Mouse (Mus musculus) MEL (cell line): ENCODE measurements around the gene Nt5c1a. TPM values are rescaled to one million over a fixed set of nuclear protein-coding genes. Genes with fewer than 3 reads are reported as not detected.

Experiments used
- DNase-seq: peaks from one replicate; pipeline ENCODE4 v3.0.0; 2011; ENCODE audit warnings: low read depth, low spot score
- H3K27ac ChIP-seq: 2 replicates; pipeline ENCODE4 v1.5.1; 2012; ENCODE audit warnings: low read depth, mild to moderate bottlenecking, control low read depth, low read length, moderate library complexity; ENCODE audit not compliant: control insufficient read depth
- H3K27me3 ChIP-seq, 2 experiments: fragments of 150-350 bp in 1 of 2; sonication (generic) in 1 of 2; 2 replicates each; pipeline ENCODE4 v1.6.1; 2012; ENCODE audit warnings: low read length in 2 of 2, mild to moderate bottlenecking in 2 of 2, improper control_type of control experiment in 1 of 2, moderate library complexity in 1 of 2; ENCODE audit not compliant: insufficient read depth in 2 of 2, control insufficient read depth in 1 of 2
- H3K36me3 ChIP-seq, 2 experiments: 2 replicates each; pipeline ENCODE4 v1.6.1; 2012 to 2014; ENCODE audit warnings: low read length in 2 of 2, improper control_type of control experiment in 1 of 2, inconsistent platforms in 1 of 2, mild to moderate bottlenecking in 1 of 2; ENCODE audit not compliant: insufficient read depth in 2 of 2, control insufficient read depth in 1 of 2
- H3K4me1 ChIP-seq, 2 experiments: fragments of 150-350 bp in 1 of 2; sonication (generic) in 1 of 2; 2 replicates each; pipeline ENCODE4 v1.6.1; 2012; ENCODE audit warnings: low read length in 2 of 2, improper control_type of control experiment in 1 of 2, mild to moderate bottlenecking in 1 of 2; ENCODE audit not compliant: insufficient read depth in 2 of 2, control insufficient read depth in 1 of 2
- H3K4me3 ChIP-seq, 2 experiments: fragments of 150-350 bp in 1 of 2; sonication (generic) in 1 of 2; 2 replicates each; pipeline ENCODE4 v1.5.1; 2012; ENCODE audit warnings: low read depth in 2 of 2, low read length in 2 of 2, mild to moderate bottlenecking in 2 of 2, moderate library complexity in 2 of 2, control low read depth in 1 of 2, improper control_type of control experiment in 1 of 2; ENCODE audit not compliant: control insufficient read depth in 1 of 2, insufficient read depth in 1 of 2
- H3K79me2 ChIP-seq: 2 replicates; pipeline ENCODE4 v1.6.1; 2012; ENCODE audit warnings: mild to moderate bottlenecking, low read length, moderate library complexity; ENCODE audit not compliant: control insufficient read depth, poor library complexity, insufficient read depth
- H3K9ac ChIP-seq: 2 replicates; pipeline ENCODE4 v1.6.1; 2012; ENCODE audit warnings: low read depth, mild to moderate bottlenecking, control low read depth, low read length, moderate library complexity; ENCODE audit not compliant: control insufficient read depth, poor library complexity, severe bottlenecking
- H3K9me3 ChIP-seq: fragments of 150-350 bp; sonication (generic); replicated peaks from 2 replicates; pipeline ENCODE4 v1.6.1; 2012; ENCODE audit warnings: mild to moderate bottlenecking, low read length, improper control_type of control experiment, moderate library complexity; ENCODE audit not compliant: insufficient read depth
- BHLHE40 ChIP-seq: IDR thresholded peaks from 2 replicates; pipeline ENCODE4 v1.6.1; 2012; ENCODE audit warnings: low read depth, mild to moderate bottlenecking, inconsistent platforms, low read length, improper control_type of control experiment, borderline replicate concordance
- CHD1 ChIP-seq: IDR thresholded peaks from 2 replicates; pipeline ENCODE4 v1.6.1; 2012; ENCODE audit warnings: low read depth, mild to moderate bottlenecking, inconsistent platforms, low read length, improper control_type of control experiment
- CTCF ChIP-seq, 3 experiments: IDR thresholded peaks in 2 of 3; conservative IDR thresholded peaks in 1 of 3; 2 replicates each; pipeline ENCODE4 v1.5.1; 2011 to 2012; ENCODE audit warnings: low read length in 3 of 3, low read depth in 2 of 3, mild to moderate bottlenecking in 2 of 3, improper control_type of control experiment in 1 of 3, inconsistent platforms in 1 of 3, mixed read lengths in 1 of 3, moderate library complexity in 1 of 3; ENCODE audit not compliant: control insufficient read depth in 1 of 3, insufficient read depth in 1 of 3, poor library complexity in 1 of 3, severe bottlenecking in 1 of 3
- EP300 ChIP-seq, 2 experiments: IDR thresholded peaks; 2 replicates each; pipeline ENCODE4 v1.6.1; 2011; ENCODE audit warnings: improper control_type of control experiment in 2 of 2, low read length in 2 of 2, low read depth in 1 of 2, mild to moderate bottlenecking in 1 of 2
- ETS1 ChIP-seq: IDR thresholded peaks from 2 replicates; pipeline ENCODE4 v1.6.1; 2012; ENCODE audit warnings: low read depth, mild to moderate bottlenecking, inconsistent platforms, low read length, improper control_type of control experiment, moderate library complexity
- GATA1 ChIP-seq: IDR thresholded peaks from 2 replicates; pipeline ENCODE4 v1.6.1; 2011; ENCODE audit warnings: low read depth, low read length, improper control_type of control experiment
- HCFC1 ChIP-seq: IDR thresholded peaks from 2 replicates; pipeline ENCODE4 v1.6.1; 2012; ENCODE audit warnings: low read depth, mild to moderate bottlenecking, inconsistent platforms, low read length, improper control_type of control experiment, moderate library complexity
- JUND ChIP-seq: IDR thresholded peaks from 2 replicates; pipeline ENCODE4 v1.6.1; 2011; ENCODE audit warnings: low read depth, mild to moderate bottlenecking, improper control_type of control experiment, low read length
- MAFK ChIP-seq: IDR thresholded peaks from 2 replicates; pipeline ENCODE4 v1.6.1; 2011; ENCODE audit warnings: low read depth, mild to moderate bottlenecking, low read length, improper control_type of control experiment, borderline replicate concordance
- MEF2A ChIP-seq: IDR thresholded peaks from 2 replicates; pipeline ENCODE4 v1.6.1; 2014; ENCODE audit warnings: low read depth, mild to moderate bottlenecking, inconsistent platforms, low read length, improper control_type of control experiment; ENCODE audit not compliant: poor library complexity, insufficient replicate concordance, severe bottlenecking; ENCODE audit errors: extremely low read depth
- MXI1 ChIP-seq: IDR thresholded peaks from 2 replicates; pipeline ENCODE4 v1.6.1; 2011; ENCODE audit warnings: mild to moderate bottlenecking, low read depth, low read length, improper control_type of control experiment
- MYB ChIP-seq: IDR thresholded peaks from 2 replicates; pipeline ENCODE4 v1.6.1; 2011; ENCODE audit warnings: mild to moderate bottlenecking, low read depth, low read length, improper control_type of control experiment
- NRF1 ChIP-seq: IDR thresholded peaks from 2 replicates; pipeline ENCODE4 v1.6.1; 2014; ENCODE audit warnings: low read depth, mild to moderate bottlenecking, inconsistent platforms, low read length, improper control_type of control experiment, moderate library complexity; ENCODE audit not compliant: poor library complexity, insufficient read depth, severe bottlenecking
- RAD21 ChIP-seq: IDR thresholded peaks from 2 replicates; pipeline ENCODE4 v1.6.1; 2011; ENCODE audit warnings: mild to moderate bottlenecking, low read depth, low read length, improper control_type of control experiment
- SMC3 ChIP-seq: IDR thresholded peaks from 2 replicates; pipeline ENCODE4 v1.6.1; 2011; ENCODE audit warnings: low read depth, low read length, improper control_type of control experiment
- TBP ChIP-seq: IDR thresholded peaks from 2 replicates; pipeline ENCODE4 v1.8.0; 2011; ENCODE audit warnings: low read depth, low read length, improper control_type of control experiment
- TCF12 ChIP-seq: IDR thresholded peaks from 2 replicates; pipeline ENCODE4 v1.6.1; 2014; ENCODE audit warnings: low read depth, mild to moderate bottlenecking, inconsistent platforms, low read length, improper control_type of control experiment, moderate library complexity
- USF2 ChIP-seq, 2 experiments: IDR thresholded peaks; 2 replicates each; pipeline ENCODE4 v1.6.1; 2011 to 2012; ENCODE audit warnings: improper control_type of control experiment in 2 of 2, low read length in 2 of 2, borderline replicate concordance in 1 of 2, inconsistent platforms in 1 of 2, low read depth in 1 of 2, mild to moderate bottlenecking in 1 of 2; ENCODE audit not compliant: insufficient read depth in 1 of 2
- ZC3H11A ChIP-seq: IDR thresholded peaks from 2 replicates; pipeline ENCODE4 v1.6.1; 2012; ENCODE audit warnings: low read depth, mild to moderate bottlenecking, inconsistent platforms, low read length, improper control_type of control experiment
- polyA plus RNA-seq, 2 experiments: library from polyadenylated mRNA; stranded (reverse) in 1 of 2; unstranded in 1 of 2; fragments of >175 nt in 1 of 2; fragments of >200 nt in 1 of 2; gene quantifications; 2 replicates each; pipeline versions ENCODE4 v1.2.1 to v1.2.4; 2012; ENCODE audit warnings: low replicate concordance in 2 of 2, low read depth in 1 of 2; ENCODE audit not compliant: insufficient read length in 2 of 2, insufficient read depth in 1 of 2, missing spikeins in 1 of 2
- total RNA-seq: library from RNA; depleted of rRNA; stranded (reverse); fragments of 300-350 nt; gene quantifications from 2 replicates; pipeline ENCODE4 v1.2.3, GENCODE M21; 2012

Nt5c1a gene
- total and polyA plus RNA-seq, 3 experiments, result not detected

DNA sequence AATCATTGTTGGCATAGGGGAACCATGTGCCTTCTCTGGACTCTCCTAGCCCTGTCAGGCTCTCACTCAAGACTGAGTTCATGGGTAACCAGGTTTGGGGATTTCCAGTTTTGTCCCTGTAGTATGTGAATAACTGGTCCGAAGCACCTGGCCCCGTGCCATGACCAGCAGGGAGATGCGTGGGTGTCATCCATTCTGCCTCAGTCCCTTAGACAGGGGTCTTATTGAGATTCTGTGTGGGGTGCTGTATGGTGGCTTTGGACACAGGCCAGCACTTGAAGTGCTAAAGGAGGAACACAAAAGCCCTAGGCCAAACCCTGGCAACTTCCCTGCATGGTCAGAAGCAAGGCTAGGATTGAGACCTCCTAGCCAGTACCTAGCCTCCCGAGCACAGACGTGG lies 50.9 kb downstream of the Nt5c1a start:
- H3K4me1 ChIP-seq, result no peaks in the 10 kb centered on the region
- DNase-seq, result no peak
- no peaks in the 10 kb centered on the region for H3K36me3 ChIP-seq
- H3K9ac ChIP-seq, result no peak overlapping the region
- no peaks in the 10 kb centered on the region for H3K79me2 ChIP-seq
- H3K9me3 ChIP-seq, result no peaks in the 10 kb centered on the region
- H3K27ac ChIP-seq, result no peak overlapping the region
- no peak for TF ChIP-seq TCF12
- no peak for TF ChIP-seq MXI1
- TF ChIP-seq, all 39 proteins: peak for 0
- H3K27me3 ChIP-seq, result peaks cover 2 to 8% of the 10 kb centered on the region in 2 experiments
- no peak overlapping the region for H3K4me3 ChIP-seq

DNA sequence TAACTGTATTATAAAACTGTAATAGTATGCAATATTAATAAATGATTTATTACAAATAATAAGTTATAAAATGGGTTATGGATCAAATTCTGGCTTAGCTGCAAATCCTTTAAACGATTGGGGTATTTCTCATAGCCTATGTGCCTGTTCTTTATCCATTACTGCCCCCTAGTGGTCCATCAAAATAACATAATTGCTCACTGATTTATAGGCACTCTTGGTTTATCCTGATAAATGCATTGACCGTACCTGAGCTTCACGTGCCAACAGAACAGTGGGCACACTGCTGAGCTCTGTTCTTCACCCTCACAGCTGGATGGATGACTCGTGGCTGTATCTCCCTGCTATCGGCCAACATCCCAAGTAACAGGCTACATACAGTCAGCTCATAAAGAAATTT lies 53.3 kb downstream of the Nt5c1a start:
- H3K9ac ChIP-seq, result no peak overlapping the region

DNA sequence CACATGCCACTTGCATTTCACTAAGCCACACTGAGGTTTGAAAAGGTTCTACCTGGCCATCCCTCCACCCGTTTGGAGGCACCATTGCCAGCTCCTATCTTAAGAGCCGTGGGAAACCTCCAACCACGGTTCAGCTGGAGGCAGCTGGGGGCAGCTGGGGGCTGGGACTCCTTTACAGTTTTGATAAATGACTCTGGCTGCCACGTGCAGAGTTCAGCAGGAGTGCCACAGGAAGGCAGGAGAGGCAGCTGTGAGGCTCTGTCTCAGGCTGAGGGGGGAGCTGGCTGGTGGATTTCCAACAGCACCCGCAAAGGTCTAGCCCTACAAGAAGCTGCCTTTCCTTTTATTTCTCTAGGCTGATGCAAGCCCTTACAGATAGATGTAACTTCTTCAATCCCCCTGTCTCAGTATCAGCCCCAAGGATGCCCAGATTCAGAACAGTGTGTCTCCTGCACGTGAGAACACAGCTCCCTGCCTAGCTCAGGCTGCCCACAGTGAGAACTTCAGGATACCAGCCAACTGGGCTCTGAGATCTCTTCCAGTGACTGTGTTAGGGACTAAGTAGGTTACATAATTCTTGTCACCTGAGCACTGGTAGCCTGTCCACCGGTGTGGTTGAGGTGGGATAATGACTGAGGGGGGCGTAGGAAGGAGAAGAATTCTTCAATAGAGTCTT lies 58.9 kb downstream of the Nt5c1a start:
- Histone ChIP-seq H3K79me2 (no peaks in the 10 kb centered on the region), H3K4me1 (no peaks in the 10 kb centered on the region; a peak in 1 of 4 replicates), H3K4me3 (no peak overlapping the region), H3K36me3 (no peaks in the 10 kb centered on the region), H3K9me3 (no peaks in the 10 kb centered on the region), H3K9ac (no peak overlapping the region), H3K27ac (no peak overlapping the region), H3K27me3 (peaks cover 18 to 23% of the 10 kb centered on the region in 2 experiments)
- TF ChIP-seq MEF2A (no peak), MAFK (no peak), ETS1 (peak; percentile 61; the same call in 1 of the 2 replicates), MXI1 (peak; percentile 40; the same call in 1 of the 2 replicates), CHD1 (no peak), TBP (no peak), HCFC1 (no peak), USF2 (IDR thresholded peaks at IDR 0.05; ENCODE audit: borderline replicate concordance in 1 of 2, insufficient read depth in 1 of 2, low read depth in 1 of 2, low read length in 2 of 2) (no peak)
- no peak for DNase-seq

More for the DNA sequence above, 53.3 kb downstream of the Nt5c1a start:
- no peaks in the 10 kb centered on the region for H3K79me2 ChIP-seq
- H3K27me3 ChIP-seq, result peaks cover 8 to 15% of the 10 kb centered on the region in 2 experiments
- TF ChIP-seq JUND (0 out of 2 replicates have a peak, but pooled peaks have one; percentile 39), ZC3H11A (peak; percentile 68), EP300 (IDR thresholded peaks at IDR 0.05; ENCODE audit: low read depth in 1 of 2, low read length in 2 of 2) (no peak), TBP (0 out of 2 replicates have a peak, but pooled peaks have one; percentile 37), NRF1 (no peak), CTCF (IDR thresholded peaks at IDR 0.05 in 2 of 3, conservative IDR thresholded peaks at IDR 0.05 in 1 of 3; ENCODE audit: control insufficient read depth in 1 of 3, insufficient read depth in 1 of 3, low read depth in 2 of 3, low read length in 3 of 3, poor library complexity in 1 of 3, severe bottlenecking in 1 of 3) (peak in 2 of 3 experiments; percentile 59 to 84; a peak in 3 of 6 replicates), BHLHE40 (peak; percentile 71; the same call in 1 of the 2 replicates), SMC3 (peak; percentile 76), MYB (no peak), RAD21 (peak; percentile 89), GATA1 (0 out of 2 replicates have a peak, but pooled peaks have one; percentile 7), MEF2A (no peak)
- H3K4me3 ChIP-seq, result no peak overlapping the region
- no peak overlapping the region for H3K27ac ChIP-seq
- no peaks in the 10 kb centered on the region for H3K36me3 ChIP-seq
- no peaks in the 10 kb centered on the region for H3K4me1 ChIP-seq
- peak; percentile 74 for DNase-seq
- H3K9me3 ChIP-seq, result no peaks in the 10 kb centered on the region
